Mouse (Mus musculus) cortical plate, adult 2 months (tissue): Measurements from ENCODE around the gene Cyb561.

ENCODE experiments used
- CTCF ChIP-seq: fragments of 200-500 bp; IDR thresholded peaks from 2 replicates; pipeline ENCODE4 v1.5.1; 2011; ENCODE audit warnings: mild to moderate bottlenecking, control low read depth, low read length; ENCODE audit not compliant: insufficient read depth; ENCODE audit errors: extremely low read depth
- POLR2A ChIP-seq: fragments of 200-500 bp; IDR thresholded peaks from 2 replicates; pipeline ENCODE4 v1.6.1; 2011; ENCODE audit warnings: mild to moderate bottlenecking, low read length, control low read depth; ENCODE audit not compliant: insufficient read depth; ENCODE audit errors: extremely low read depth

GRCm38 (mm10) chr11:105902956-105903355 lies 50.2 kb downstream of the Cyb561 start:
- no peak for TF ChIP-seq CTCF
- TF ChIP-seq POLR2A = no peak
